Mouse (Mus musculus): ENCODE results near the gene Glis1. TPM values are rescaled to one million over a fixed set of nuclear protein-coding genes. Genes with fewer than 3 reads are reported as not detected.
A peak's percentile ranks its signal among the peaks of the same experiment; 100 is the strongest.

Gene Glis1
- polyA plus RNA-seq, 2 experiments, result 9.0 to 10.0 TPM

GRCm38 (mm10) chr4:107673638-107674321, 239.4 kb downstream of the Glis1 start:
- H3K9ac ChIP-seq (ENCODE audit: low read depth, low read length, severe bottlenecking), result no peak overlapping the region
- no peak for TF ChIP-seq POLR2A (IDR thresholded peaks at IDR 0.05; ENCODE audit: borderline replicate concordance, extremely low read depth, insufficient read depth, insufficient read length)
- H3K4me2 ChIP-seq (replicated peaks; ENCODE audit: low read depth, low read length, severe bottlenecking), result no peak overlapping the region; the same call in 1 of the 2 replicates
- H3K4me3 ChIP-seq (replicated peaks; ENCODE audit: low read length), result no peak overlapping the region
- DNase-seq (ENCODE audit: low spot score) (peak; percentile 90), ATAC-seq (ENCODE audit: low FRiP score, low read depth) (peak; percentile 90)
- H3K9me3 ChIP-seq (ENCODE audit: control insufficient read depth, low read length), result no peaks in the 10 kb centered on the region
- H3K4me1 ChIP-seq (ENCODE audit: control insufficient read depth, insufficient read depth, low read length), result peaks cover 10% of the 10 kb centered on the region
- 21% methylated on average over 23 of the region's 23 CpGs for WGBS
- H3K27ac ChIP-seq (replicated peaks; ENCODE audit: low read depth, low read length), result no peak overlapping the region
- H3K36me3 ChIP-seq (ENCODE audit: control insufficient read depth, insufficient read depth, low read length), result no peaks in the 10 kb centered on the region
- H3K27me3 ChIP-seq (ENCODE audit: control insufficient read depth, insufficient read depth, low read length), result no peaks in the 10 kb centered on the region

GRCm38 (mm10) chr4:107674322-107674644, 239.9 kb downstream of the Glis1 start:
- Histone ChIP-seq H3K27ac (replicated peaks; ENCODE audit: low read depth, low read length) (no peak overlapping the region), H3K27me3 (ENCODE audit: control insufficient read depth, insufficient read depth, low read length) (no peaks in the 10 kb centered on the region), H3K9me3 (ENCODE audit: control insufficient read depth, low read length) (no peaks in the 10 kb centered on the region), H3K36me3 (ENCODE audit: control insufficient read depth, insufficient read depth, low read length) (no peaks in the 10 kb centered on the region), H3K4me2 (replicated peaks; ENCODE audit: low read depth, low read length, severe bottlenecking) (no peak overlapping the region), H3K9ac (ENCODE audit: low read depth, low read length, severe bottlenecking) (no peak overlapping the region), H3K4me3 (replicated peaks; ENCODE audit: low read length) (no peak overlapping the region), H3K4me1 (ENCODE audit: control insufficient read depth, insufficient read depth, low read length) (peaks cover 10% of the 10 kb centered on the region)
- ATAC-seq (ENCODE audit: low FRiP score, low read depth) (peak; percentile 32), DNase-seq (ENCODE audit: low spot score) (no peak)
- no peak for TF ChIP-seq POLR2A (IDR thresholded peaks at IDR 0.05; ENCODE audit: borderline replicate concordance, extremely low read depth, insufficient read depth, insufficient read length)
- 27% methylated on average over 5 of the region's 5 CpGs for WGBS

GRCm38 (mm10) chr4:107675645-107676044, 241.3 kb downstream of the Glis1 start:
- Histone ChIP-seq H3K9me3 (ENCODE audit: control insufficient read depth, low read length) (no peaks in the 10 kb centered on the region), H3K4me2 (replicated peaks; ENCODE audit: low read depth, low read length, severe bottlenecking) (no peak overlapping the region), H3K27ac (replicated peaks; ENCODE audit: low read depth, low read length) (no peak overlapping the region), H3K4me1 (ENCODE audit: control insufficient read depth, insufficient read depth, low read length) (peaks cover 10% of the 10 kb centered on the region), H3K9ac (ENCODE audit: low read depth, low read length, severe bottlenecking) (no peak overlapping the region), H3K36me3 (ENCODE audit: control insufficient read depth, insufficient read depth, low read length) (no peaks in the 10 kb centered on the region), H3K27me3 (ENCODE audit: control insufficient read depth, insufficient read depth, low read length) (no peaks in the 10 kb centered on the region), H3K4me3 (replicated peaks; ENCODE audit: low read length) (no peak overlapping the region)
- no peak for DNase-seq (ENCODE audit: low spot score)
- no peak for ATAC-seq (ENCODE audit: low FRiP score, low read depth)
- no peak for TF ChIP-seq POLR2A (IDR thresholded peaks at IDR 0.05; ENCODE audit: borderline replicate concordance, extremely low read depth, insufficient read depth, insufficient read length)
- WGBS, result 59% methylated on average over 10 of the region's 10 CpGs

DNA sequence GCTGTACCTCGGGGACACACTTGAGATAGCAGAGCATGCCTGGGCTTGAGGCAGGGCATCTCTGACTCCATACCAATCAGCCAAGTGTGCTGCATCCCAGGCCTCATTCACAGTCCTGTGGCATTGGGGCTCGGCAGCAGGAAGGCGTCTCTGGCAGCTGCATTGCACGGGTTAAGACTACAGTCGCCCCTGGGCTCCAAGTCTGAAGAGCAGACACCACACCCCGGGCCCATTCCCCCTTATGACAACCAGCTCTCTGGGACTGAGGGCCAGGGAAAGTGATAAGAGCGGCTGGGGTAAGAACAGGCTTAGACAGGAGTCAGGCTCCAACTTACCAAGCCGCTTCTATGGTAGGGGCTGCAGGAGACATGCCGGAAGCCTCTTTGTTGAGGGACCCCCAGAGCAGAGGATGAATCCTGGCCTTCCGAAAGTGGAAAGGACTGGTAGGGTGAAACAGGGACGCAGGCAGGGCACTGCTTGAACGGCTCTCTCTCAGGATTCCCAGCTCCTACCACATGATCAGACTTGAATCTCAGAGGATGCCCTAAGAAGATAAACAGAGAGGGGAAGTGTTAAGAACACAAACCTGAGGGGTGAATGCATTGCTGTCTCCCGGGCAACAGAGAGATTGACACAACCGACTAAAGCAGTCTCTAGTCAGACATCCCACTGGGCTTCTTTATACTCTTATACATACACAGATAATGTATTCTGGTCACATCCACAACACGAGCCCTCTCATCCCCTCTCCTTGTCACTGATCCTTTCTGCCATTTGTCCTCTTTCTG, 246.1 kb downstream of the Glis1 start:
- H3K36me3 ChIP-seq (ENCODE audit: control insufficient read depth, insufficient read depth, low read length), result no peaks in the 10 kb centered on the region
- H3K9me3 ChIP-seq (ENCODE audit: control insufficient read depth, low read length), result no peaks in the 10 kb centered on the region
- TF ChIP-seq POLR2A (IDR thresholded peaks at IDR 0.05; ENCODE audit: borderline replicate concordance, extremely low read depth, insufficient read depth, insufficient read length), result no peak
- 54% methylated on average over 15 of the region's 15 CpGs for WGBS
- ATAC-seq (ENCODE audit: low FRiP score, low read depth) (no peak), DNase-seq (ENCODE audit: low spot score) (no peak)
- H3K27me3 ChIP-seq (ENCODE audit: control insufficient read depth, insufficient read depth, low read length), result no peaks in the 10 kb centered on the region
- H3K27ac ChIP-seq (replicated peaks; ENCODE audit: low read depth, low read length), result no peak overlapping the region
- H3K4me1 ChIP-seq (ENCODE audit: control insufficient read depth, insufficient read depth, low read length), result peaks cover 6% of the 10 kb centered on the region; the same call in 1 of the 2 replicates
- H3K9ac ChIP-seq (ENCODE audit: low read depth, low read length, severe bottlenecking), result no peak overlapping the region
- no peak overlapping the region for H3K4me3 ChIP-seq (replicated peaks; ENCODE audit: low read length)
- no peak overlapping the region for H3K4me2 ChIP-seq (replicated peaks; ENCODE audit: low read depth, low read length, severe bottlenecking)

GRCm38 (mm10) chr4:107681099-107681849, 246.9 kb downstream of the Glis1 start:
- peaks cover 3% of the 10 kb centered on the region; the same call in 1 of the 2 replicates for H3K4me1 ChIP-seq (ENCODE audit: control insufficient read depth, insufficient read depth, low read length)
- no peaks in the 10 kb centered on the region for H3K27me3 ChIP-seq (ENCODE audit: control insufficient read depth, insufficient read depth, low read length)
- no peak for ATAC-seq (ENCODE audit: low FRiP score, low read depth)
- no peaks in the 10 kb centered on the region for H3K36me3 ChIP-seq (ENCODE audit: control insufficient read depth, insufficient read depth, low read length)
- H3K9ac ChIP-seq (ENCODE audit: low read depth, low read length, severe bottlenecking), result no peak overlapping the region
- 35% methylated on average over 9 of the region's 9 CpGs for WGBS
- no peak overlapping the region for H3K27ac ChIP-seq (replicated peaks; ENCODE audit: low read depth, low read length)
- no peak for TF ChIP-seq POLR2A (IDR thresholded peaks at IDR 0.05; ENCODE audit: borderline replicate concordance, extremely low read depth, insufficient read depth, insufficient read length)
- no peaks in the 10 kb centered on the region for H3K9me3 ChIP-seq (ENCODE audit: control insufficient read depth, low read length)
- H3K4me3 ChIP-seq (replicated peaks; ENCODE audit: low read length), result no peak overlapping the region
- H3K4me2 ChIP-seq (replicated peaks; ENCODE audit: low read depth, low read length, severe bottlenecking), result no peak overlapping the region
- no peak for DNase-seq (ENCODE audit: low spot score)
